Comparison of ENCODE assay signal across 8 mouse cellular contexts in the genomic region with DNA sequence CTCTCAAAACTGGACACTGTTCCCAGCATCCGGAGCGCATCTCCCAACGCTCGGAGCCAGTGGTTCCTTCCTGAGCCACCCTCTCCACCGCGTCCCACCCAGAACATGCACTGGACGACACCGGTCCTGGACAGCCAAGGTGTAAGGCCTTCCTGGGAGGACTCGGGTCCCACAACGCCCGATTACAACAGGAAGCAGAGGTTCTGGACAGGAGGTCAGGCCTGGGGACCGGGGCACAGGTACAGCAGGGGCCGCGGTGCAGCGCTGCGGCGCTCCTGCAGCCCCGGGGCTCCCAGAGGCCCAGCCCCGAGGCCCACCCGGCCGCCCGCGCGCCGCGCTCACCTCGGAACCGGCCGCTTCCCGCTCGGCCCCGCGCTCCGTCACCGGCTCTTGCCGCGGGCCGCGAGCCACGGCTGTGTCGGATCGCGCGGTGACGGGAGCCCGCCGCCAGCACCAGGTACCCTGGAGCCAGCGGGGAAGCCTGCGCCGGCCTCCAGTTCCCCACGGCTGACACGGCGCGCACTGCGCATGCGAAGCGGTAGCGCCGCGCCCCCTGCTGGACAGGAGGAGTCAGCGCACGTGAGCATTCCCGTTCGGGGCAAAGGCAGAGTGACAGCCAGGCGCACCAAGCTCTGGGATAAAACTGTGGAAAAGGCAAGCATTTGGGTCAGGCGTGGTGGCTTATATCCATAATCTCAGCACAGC. TPM values are rescaled to one million over a fixed set of nuclear protein-coding genes. Genes with fewer than 3 reads are reported as not detected.
DNase-seq lines count a peak whose midpoint lies in the region; ATAC-seq lines count a peak whose summit lies in the region.

A gene (minus strand): TSS at position 524 of the 705 bp plus-strand sequence.

- peak within 1 kb of the TSS; percentile 99 for H3K9ac ChIP-seq in hindbrain, embryonic 16.5 days (ENCODE audit: low read depth, low read length)

- ATAC-seq in hindbrain, embryonic 16.5 days: peak; percentile 94

- H3K9me3 ChIP-seq in hindbrain, embryonic 16.5 days (ENCODE audit: control insufficient read depth, low read length): no peaks in the 10 kb centered on the region

- no peaks in the 10 kb centered on the region for H3K27me3 ChIP-seq in hindbrain, embryonic 16.5 days (replicated peaks; ENCODE audit: control insufficient read depth, insufficient read depth, low read length)

- peak within 1 kb of the TSS; percentile 95 for H3K4me3 ChIP-seq in hindbrain, embryonic 16.5 days (ENCODE audit: low read length)
- H3K4me3 ChIP-seq in macrophage (ENCODE audit: inconsistent target): peak within 1 kb of the TSS; percentile 63

- peak; percentile 89 for DNase-seq in T-cell, adult 2 months (ENCODE audit: low spot score)
- peak; percentile 94 to 97 for DNase-seq in cerebellum, postnatal 36 days
- DNase-seq in gastrocnemius, adult 18-20 months (ENCODE audit: low spot score): peak; percentile 91
- DNase-seq in left cerebral cortex, adult 18-20 months (ENCODE audit: low spot score in 2 of 2): peak; percentile 92 to 93
- DNase-seq in right cerebral cortex, adult 18-20 months: peak; percentile 90
- DNase-seq in urinary bladder, postnatal 10 days (ENCODE audit: low spot score): peak; percentile 72

- H3K27ac ChIP-seq in hindbrain, embryonic 16.5 days (ENCODE audit: low read depth, low read length): peak within 1 kb of the TSS; percentile 72; the same call in 1 of the 2 replicates
- H3K27ac ChIP-seq in macrophage: no peak within 1 kb of the TSS

- no peaks in the 10 kb centered on the region for H3K36me3 ChIP-seq in hindbrain, embryonic 16.5 days (ENCODE audit: control insufficient read depth, insufficient read depth, low read length)
- H3K36me3 ChIP-seq in macrophage (ENCODE audit: inconsistent target): no peaks in the 10 kb centered on the region

- peak within 1 kb of the TSS; percentile 75 for H3K4me2 ChIP-seq in hindbrain, embryonic 16.5 days (ENCODE audit: low read length)

- H3K4me1 ChIP-seq in hindbrain, embryonic 16.5 days (ENCODE audit: control insufficient read depth, insufficient read depth, low read depth, low read length): peaks cover 13% of the 10 kb centered on the region

- no peaks in the 10 kb centered on the region for H3K79me2 ChIP-seq in macrophage (ENCODE audit: inconsistent target)

- under 1% methylated on average over 63 of the region's 66 CpGs for WGBS in hindbrain, embryonic 16.5 days
- 1% methylated on average over 66 of the region's 66 CpGs for WGBS in macrophage (ENCODE audit: missing documents)

RNA-seq across cellular contexts. Expression of the gene that starts here (rescaled TPM):
- 10 to 100 TPM; 39.0 to 40.2 TPM for total RNA-seq in gastrocnemius, adult 18-20 months (2021)
- 68.2 and 81.9 TPM in 2 replicates for polyA plus RNA-seq in hindbrain, embryonic 16.5 days (2015; fragmentation: Nextera tagmentation; extraction: Ambion mirVana)
- total RNA-seq in left cerebral cortex, adult 18-20 months (2021): 10 to 100 TPM; 54.5 to 55.2 TPM
- total RNA-seq in macrophage (2018; cell fraction: chromatin; rRNA removed): 10 to 100 TPM in 25 of 26 experiments, 1 to 10 TPM in 1; 9.3 to 80.6 (median 54.4) TPM
- total RNA-seq in macrophage (2018; cell fraction: cytosol; rRNA removed): 10 to 100 TPM; 22.5 to 53.7 (median 35.8) TPM
- total RNA-seq in macrophage (2018; cell fraction: nucleus; rRNA removed): 10 to 100 TPM; 19.3 to 89.9 (median 45.6) TPM
- 38.5 to 45.6 TPM (median 39.1 TPM) in 3 replicates for polyA plus RNA-seq in macrophage (2018)
